Mouse (Mus musculus): Measurements from ENCODE around the gene Cd300ld4.
"Not testable (repeated sequence)": the region's sequence is repeated elsewhere in the genome, so short reads cannot be mapped to it uniquely, and the experiment has no call there.

The Cd300ld4 gene

DNA sequence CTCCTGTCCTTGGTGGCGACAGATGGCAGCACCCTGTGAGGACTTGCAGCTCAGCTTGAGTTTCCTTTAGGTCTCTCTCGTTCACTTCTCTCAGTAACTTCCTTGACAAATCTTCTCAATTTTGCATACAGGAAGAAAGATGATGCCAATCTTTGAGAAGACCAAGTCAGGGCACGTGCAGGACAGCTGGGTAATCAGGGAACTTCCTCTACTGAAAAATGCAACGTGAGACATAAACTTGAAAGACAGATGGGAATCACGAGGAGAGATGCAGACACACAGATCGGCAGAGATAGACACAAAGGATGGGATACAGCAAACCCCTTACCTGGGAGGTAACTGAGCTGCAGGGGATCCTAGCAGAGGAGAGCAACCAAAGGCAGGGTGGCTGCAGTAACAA lies at the start of gene Cd300ld4:
Cd300ld4 (minus strand) TSS at position 101 of the 400 bp plus-strand sequence.
- not testable (repeated sequence) for DNase-seq

DNA sequence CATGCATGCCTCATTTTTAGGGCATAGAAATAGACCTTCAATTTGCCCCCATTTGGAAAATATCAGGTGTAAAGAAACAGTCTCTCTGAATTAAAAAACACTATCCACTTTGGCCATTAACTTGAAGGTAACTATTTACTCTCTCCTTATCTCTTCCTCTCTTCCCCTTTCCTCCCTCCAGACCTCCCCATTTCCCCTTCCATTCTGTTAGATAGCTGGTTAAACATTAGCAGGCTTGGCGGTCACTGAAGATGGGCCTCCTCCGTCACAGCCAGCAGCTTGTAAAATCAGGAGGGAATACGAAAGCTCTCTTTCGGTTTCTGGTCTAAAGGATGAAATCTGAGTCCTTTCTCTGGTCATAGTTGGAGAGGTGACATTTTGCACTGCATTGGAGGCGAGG lies 49.0 kb upstream of the Cd300ld4 start:
- no peak for DNase-seq

- DNase-seq = no peak
Observed at GRCm38 (mm10) chr11:115075407-115075806, 48.6 kb upstream of the Cd300ld4 start.

DNA sequence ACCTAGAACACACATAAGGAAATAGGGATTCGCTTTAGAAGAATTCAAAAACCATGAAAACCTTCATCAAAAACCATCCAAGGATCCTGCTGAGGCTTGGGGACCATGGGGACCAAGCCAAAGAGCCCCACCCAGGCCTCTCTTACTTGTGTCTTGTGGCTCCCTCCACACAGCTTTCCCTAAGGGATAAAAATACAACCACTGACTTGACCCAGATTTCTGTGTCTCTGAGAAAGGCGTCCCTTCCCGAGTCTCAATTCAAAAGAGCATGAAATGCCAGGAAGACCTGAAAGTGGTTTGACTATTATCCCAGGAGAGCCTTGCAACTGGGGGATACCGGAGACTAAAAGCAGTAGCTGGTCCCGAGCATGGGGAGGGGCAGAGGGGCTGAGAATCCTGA lies 46.2 kb upstream of the Cd300ld4 start:
- no peak for DNase-seq

DNA sequence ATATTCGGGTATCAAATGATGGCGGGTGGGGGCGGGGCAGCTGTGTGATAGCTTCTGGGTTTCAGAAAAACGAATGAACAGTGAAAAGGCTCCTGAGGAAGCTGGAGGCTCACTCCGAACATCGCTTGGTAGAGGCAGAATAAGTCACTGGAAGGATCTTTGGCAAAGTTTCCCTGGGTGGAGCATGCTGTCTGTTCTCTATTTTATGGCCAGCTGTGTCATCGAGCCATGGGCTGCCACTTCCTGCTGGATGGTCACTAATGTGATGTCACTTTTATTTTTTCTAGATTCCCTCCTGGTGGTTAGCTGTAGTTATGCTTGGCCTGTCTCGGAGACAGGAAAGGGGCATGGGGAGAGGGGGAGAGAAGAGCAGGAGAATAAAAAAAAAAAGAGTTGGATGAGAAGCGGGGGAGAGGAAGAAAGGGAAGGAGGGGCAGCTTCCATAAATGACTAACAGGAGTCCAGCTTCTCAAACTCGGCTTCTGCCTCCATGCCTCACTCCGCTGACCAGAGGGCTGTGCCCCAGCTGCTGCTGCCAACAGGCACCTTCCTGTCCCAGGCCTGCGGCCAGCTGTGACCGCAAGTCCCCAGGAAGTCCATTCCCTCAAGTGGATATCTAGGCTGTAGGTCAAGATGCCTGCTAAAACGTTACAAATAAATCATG lies 45.0 kb upstream of the Cd300ld4 start:
- DNase-seq = no peak

DNA sequence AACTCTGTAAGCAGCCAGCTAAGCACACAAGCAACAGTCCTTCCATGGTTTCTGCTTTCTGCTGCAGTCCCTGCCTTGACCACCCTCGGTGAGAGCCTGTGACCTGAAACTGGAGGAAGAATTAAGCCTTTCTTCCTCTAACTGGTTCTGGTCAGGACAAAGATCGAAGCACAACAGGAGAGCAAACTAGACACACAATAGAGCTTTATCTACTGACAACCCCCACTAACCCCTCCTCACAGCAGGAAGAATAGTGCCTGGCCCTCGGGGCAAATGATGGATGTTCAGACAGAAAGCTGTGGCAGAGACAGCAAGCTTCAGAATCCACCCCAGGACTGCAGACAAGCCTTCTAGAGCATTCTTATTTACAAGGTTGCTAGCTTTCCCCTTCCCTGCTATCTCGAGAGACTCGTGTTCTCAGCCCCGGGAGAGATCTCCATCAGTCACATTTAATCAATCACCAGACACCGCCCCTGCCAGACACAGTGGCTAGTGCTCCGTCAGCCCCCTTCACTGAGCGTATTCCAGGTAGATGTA lies 44.3 kb upstream of the Cd300ld4 start:
- no peak for DNase-seq

- no peak for DNase-seq
Observed at GRCm38 (mm10) chr11:115066768-115067167, 40.0 kb upstream of the Cd300ld4 start.

- DNase-seq = no peak
Observed at GRCm38 (mm10) chr11:115062077-115062476, 35.3 kb upstream of the Cd300ld4 start, which contains the start of gene Cd300e. TSS of gene Cd300e (minus strand) at chr11:115062177.

DNA sequence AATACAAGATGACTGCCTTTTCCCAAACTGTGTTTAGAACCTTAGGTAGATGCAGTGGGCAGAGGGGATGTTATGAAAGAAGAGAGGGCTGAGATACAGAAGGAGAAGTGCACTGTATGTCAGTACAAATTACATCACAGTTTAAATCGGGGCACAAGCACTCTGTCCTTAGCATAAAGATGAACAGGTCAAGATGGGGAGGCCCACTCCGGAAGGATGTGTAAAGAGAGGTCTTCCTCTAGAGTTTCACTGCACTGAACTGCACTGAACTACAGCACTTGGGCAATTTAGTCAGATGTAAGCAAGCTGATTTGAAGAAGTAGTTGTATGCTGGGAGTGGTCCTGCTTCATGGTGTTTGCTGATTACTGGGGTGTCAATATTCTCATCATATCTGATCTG lies 33.0 kb upstream of the Cd300ld4 start:
- no peak for DNase-seq

DNA sequence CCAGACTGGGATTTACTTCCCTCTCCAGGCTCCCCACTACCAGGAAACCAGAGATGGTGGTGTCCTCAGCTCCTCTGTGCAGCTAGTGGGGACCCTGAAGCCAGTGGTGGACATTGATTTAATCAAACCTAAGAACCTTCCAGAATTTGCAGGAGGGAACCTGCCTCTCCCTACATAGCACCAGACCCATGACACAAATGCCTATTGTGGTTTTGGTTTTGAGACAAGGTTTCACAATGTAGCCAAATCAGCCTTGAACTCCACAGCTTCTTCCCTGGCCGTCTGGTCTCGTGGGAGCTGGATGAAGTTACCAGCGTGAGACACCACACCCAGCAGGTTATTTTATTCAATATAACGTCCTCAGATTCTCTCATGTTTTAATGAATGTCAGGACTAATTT lies 31.9 kb upstream of the Cd300ld4 start:
- DNase-seq = no peak

- DNase-seq = no peak
Observed at GRCm38 (mm10) chr11:115054537-115054936, 27.7 kb upstream of the Cd300ld4 start.

GRCm38 (mm10) chr11:115052991-115053390 lies 26.2 kb upstream of the Cd300ld4 start:
- no peak for DNase-seq

DNA sequence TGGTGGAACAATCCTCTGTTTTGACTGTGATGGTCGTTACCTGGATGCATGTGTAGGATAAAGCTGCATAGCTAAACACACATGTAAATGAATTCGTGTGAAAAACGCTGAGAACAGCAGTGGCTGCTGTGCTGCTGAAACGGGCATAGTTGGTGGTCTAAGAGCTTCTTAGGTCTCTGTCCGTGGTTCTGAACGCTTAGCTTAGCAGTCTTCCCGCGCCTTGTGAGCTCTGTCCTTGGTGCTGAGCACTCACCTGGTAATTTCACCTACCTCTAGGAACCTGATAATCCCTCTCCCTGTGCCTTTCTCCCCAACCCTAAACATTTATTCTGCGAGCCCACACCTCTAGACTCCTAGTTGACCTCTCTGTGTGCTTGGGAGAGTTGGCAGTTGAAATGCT lies 25.4 kb upstream of the Cd300ld4 start:
- peak; percentile 47 for DNase-seq

DNA sequence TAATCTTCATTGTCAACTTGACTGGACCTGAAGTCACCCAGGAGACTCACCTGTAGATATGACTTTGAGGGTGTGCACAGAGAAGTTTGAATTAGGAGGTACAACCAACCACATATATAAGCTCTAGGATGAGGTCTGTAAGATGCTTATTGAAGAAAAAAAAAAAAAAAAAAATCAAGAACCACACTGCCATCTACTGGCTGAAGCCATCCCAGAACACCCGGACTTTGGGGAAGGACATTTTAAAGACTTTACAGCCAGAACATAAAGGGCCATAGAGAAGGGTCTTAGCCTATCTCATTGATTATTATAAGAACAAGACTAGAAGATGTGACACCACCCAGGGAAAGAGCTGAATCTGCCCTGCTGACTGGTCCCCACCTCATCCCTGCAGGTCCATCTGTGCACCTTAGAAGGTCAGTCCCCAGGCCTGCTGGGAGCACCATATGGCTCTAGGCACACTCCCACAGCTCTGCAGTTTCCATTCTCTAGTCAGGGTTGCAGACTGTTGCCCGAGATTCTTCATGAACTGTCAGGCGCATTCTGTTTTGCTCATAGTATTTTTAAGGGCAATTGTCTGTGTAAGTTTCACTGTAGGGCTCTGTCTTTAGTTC lies 22.6 kb upstream of the Cd300ld4 start:
- no peak for DNase-seq

GRCm38 (mm10) chr11:115048259-115048658 lies 21.4 kb upstream of the Cd300ld4 start, which contains the start of gene Cd300ld3:
TSS of gene Cd300ld3 (minus strand) at chr11:115048409.
- no peak for DNase-seq

DNA sequence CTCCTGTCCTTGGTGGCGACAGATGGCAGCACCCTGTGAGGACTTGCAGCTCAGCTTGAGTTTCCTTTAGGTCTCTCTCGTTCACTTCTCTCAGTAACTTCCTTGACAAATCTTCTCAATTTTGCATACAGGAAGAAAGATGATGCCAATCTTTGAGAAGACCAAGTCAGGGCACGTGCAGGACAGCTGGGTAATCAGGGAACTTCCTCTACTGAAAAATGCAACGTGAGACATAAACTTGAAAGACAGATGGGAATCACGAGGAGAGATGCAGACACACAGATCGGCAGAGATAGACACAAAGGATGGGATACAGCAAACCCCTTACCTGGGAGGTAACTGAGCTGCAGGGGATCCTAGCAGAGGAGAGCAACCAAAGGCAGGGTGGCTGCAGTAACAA lies 10.9 kb upstream of the Cd300ld4 start, which contains the start of gene Cd300ld5:
Cd300ld5 (minus strand) TSS at position 101 of the 400 bp plus-strand sequence.
- not testable (repeated sequence) for DNase-seq

- not testable (repeated sequence) for DNase-seq
Observed at GRCm38 (mm10) chr11:115016093-115016492, 10.7 kb downstream of the Cd300ld4 start, which contains the start of gene Cd300ld2. TSS of gene Cd300ld2 (minus strand) at chr11:115016193.

DNA sequence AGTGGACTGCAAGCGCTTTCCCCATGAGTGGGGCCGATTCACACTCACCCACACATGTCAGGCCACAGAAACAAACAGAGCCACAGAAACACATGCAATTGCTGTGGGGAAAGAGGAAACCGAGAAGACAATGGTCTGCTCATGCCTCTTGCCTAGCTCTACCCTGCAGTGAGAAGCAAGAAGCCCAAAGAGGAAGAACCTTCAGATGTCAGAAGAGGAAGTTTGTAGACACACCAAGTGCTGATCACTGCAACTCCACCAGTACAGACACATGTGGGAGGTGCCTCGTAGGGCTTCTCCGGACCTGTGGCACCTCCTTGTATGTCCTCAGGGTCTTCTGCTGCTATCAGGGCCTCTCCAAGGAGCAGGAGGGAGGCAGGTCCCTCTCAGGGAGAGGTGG lies 22.7 kb downstream of the Cd300ld4 start:
- no peak for DNase-seq

DNA sequence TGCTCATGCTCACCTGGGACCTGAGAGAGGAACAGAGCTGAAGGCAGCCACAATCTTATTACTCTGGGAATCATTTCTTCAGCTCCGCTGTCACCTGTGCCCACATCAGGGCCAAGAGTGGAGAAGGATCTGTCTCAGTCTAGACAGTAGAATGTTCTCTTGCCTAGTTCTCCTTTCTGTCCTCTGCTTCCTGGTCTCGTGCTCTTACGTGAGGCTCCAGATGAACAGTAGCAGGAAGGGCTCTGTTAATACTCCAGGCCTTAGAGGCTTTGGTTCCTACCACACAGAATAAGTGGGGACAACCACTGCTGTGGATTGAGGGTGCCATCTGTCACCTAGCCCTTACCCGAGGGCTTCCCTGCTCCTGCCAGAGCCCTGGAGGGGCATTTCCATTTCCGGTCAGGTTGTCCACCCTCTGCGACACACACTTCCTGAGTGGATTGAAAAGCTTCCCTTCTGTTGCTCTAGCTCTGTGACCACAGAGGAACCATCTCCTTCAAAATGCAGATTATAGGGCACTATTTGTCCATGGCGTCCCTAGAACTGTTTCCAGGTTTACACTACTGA lies 25.3 kb downstream of the Cd300ld4 start, which contains the start of gene Cd300c2:
Cd300c2 (minus strand) TSS at position 407 of the 567 bp plus-strand sequence.
- no peak for DNase-seq

- DNase-seq = no peak
Observed at GRCm38 (mm10) chr11:114989793-114990192, 37.0 kb downstream of the Cd300ld4 start, which contains the start of gene Cd300ld. TSS of gene Cd300ld (minus strand) at chr11:114989922.

GRCm38 (mm10) chr11:114981866-114982265 lies 44.9 kb downstream of the Cd300ld4 start:
- DNase-seq = no peak

DNA sequence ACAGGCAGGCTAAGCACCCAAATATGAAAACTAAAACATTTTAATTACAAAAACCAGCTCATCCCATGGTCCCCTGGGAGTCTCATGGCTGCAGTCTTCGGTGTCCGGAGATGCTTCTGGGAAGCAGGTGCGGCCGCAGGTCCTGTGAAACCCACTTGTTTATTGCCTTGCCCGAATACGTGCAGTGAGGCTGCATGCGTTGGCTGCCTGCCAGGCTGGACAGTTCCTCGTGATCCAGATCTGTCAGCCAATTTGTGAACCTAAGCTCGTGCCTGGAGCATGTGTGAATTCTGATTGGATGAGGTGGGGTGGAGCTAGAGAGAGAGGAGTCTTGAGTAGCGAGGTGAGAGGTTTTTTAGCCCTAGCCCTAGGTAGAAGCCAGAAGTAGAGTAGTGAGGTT lies 54.1 kb downstream of the Cd300ld4 start:
- DNase-seq = no peak

All from thymus, postnatal 25 days (tissue).